Mouse (Mus musculus) R1 (cell line): ENCODE data around the gene Lrp6.

Experiments
- DNase-seq: peaks from one replicate; pipeline ENCODE4 v3.0.0-alpha.2; 2018; ENCODE audit warnings: low read depth, low spot score

Gene Lrp6

DNA sequence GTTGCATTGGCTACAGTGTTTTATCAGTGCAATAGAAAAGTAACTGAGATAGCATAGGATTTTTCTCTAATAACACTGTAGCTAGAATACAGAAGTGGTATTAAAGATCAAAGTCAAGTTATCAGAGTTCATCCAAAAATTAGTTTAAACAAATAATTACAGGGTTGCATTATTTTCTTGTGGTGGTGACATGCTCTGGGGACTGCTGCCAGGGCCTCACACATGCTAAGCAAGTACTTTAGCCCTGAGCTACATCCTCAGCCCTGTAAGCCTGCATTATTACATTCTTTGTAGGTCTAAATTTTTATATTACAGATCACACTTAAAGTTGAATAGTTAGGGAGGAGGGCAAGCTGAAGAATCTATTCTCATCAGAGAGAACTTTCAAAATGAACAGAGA lies 68.2 kb downstream of the Lrp6 start:
- DNase-seq, result no peak

DNA sequence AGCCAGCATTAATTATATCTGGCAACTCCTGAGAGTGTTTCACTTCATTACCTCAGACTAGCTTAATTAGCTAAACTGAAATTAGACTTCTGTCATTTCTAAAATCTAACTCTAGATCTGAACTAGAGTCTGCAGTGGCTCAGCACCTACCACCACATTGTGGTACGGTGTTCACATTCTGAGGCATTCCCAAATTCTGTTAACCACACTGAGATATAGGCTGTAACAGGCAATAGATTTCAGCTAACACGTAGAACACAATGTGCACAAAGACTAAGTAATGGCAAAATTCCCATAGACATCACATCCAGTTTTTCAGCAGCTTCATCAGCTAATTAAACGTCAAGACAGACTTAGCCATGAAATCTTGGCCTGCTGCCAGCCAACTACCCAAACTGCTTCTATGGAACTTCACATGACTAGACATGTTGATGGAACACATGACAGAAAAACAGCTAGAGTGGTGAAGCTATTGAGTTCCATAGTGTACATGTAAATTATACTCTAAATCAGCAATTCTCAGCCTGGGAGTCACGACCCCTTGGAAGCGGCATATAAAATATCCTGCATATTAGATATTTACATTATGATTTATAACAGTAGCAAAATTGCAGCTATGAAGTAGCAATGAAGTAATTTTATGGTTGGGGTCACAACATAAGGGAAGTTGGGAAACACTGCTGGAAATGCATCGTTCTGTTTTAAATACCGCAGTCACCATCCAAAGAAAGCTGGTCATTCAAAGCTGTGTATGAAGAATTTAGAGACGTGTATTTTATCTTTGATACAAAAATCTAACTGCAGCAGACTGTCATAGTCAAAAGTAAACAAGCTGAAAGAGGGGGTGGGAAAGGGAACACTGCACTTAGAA lies 71.7 kb downstream of the Lrp6 start:
- no peak for DNase-seq

- peak; percentile 75 for DNase-seq
Measured at GRCm38 (mm10) chr6:134489637-134490036, 77.1 kb downstream of the Lrp6 start.

GRCm38 (mm10) chr6:134489130-134489529 lies 77.6 kb downstream of the Lrp6 start:
- no peak for DNase-seq

- DNase-seq, result no peak
Measured at GRCm38 (mm10) chr6:134486318-134486717, 80.4 kb downstream of the Lrp6 start.

DNA sequence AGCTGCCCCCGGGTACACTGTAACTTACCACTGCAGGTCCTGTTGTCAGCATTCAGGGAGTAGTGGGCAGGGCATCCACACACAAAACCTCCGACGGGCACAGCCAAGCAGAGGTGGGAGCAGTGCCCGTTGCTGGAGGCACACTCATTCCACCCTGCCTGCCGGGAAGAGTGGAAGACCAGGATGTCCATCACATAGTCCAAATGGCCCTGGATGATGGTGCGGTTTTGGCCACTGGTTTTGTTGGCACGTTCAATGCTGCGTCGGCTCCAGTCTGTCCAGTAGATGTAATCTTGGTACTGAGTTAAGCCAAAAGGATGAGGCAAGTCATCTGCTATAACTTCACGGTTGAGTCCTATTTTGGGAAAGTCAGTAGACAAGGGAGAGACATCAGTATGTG lies 87.3 kb downstream of the Lrp6 start:
- DNase-seq, result no peak

DNA sequence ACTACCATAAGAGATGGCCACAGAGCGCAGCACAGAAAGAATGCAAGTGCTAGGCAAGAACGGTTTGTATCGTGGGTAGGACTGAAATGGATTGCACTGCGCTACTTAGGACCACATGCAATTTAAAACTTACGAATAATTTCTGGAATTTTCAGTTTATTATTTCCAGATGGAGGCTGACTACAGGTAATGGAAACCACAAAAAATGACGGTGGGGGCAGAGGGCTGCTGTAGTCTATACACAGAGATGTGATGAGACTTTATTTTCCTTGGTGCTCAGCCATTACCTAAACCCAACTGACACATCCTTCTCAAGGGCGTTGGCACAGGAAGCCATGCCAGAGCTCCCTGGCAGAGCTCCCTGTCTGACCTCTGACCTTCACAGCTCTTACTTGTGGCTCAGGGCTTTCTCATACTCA lies 93.6 kb downstream of the Lrp6 start:
- DNase-seq, result no peak

DNA sequence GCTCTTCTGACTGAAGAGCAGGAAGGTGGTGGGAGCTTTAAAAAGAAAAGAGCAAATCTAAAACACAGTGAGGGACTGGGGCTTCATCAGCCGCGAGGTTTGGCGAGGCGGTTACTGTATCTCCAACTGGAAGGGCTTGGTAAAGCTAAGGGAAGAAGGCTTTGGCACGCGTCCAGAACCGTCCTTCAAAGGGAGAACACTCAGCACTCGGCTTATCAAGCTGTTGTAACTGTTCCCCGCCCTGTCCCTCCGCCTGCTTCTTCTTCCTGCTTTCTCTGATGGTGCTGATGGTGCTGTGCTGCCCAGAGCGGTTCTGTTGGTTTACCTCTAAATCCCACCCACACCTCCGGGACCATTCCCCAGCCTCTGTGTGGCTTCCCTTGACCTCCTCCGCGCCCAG lies 95.9 kb downstream of the Lrp6 start:
- peak; percentile 59 for DNase-seq

- DNase-seq, result no peak
Measured at GRCm38 (mm10) chr6:134469297-134469696, 97.5 kb downstream of the Lrp6 start.

DNA sequence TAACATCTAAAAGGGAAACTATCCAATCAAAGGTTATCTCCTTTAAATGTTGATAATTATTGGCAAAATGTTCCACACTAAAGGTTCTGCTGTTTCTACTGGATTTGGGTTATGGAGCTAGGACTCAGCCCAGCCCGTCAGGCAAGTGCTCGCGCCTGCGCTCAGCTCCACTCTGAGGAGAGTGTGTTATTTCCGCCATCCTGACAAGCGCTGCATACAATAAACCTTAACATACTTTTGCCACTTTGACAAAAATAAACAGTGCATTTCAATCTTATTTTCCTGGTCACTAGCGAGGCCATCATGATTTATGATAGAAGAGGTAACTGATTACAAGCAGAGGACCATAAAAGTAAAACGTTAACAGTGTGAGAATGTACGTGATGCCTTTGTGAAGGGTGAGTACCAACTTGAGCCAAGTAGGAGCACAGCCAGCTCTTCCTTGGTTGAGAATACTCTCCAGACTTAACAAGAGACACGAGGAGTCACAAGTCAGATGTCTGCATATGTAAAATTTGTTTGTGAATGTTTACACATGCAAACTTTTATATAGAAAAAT lies 100.0 kb downstream of the Lrp6 start:
- no peak for DNase-seq

GRCm38 (mm10) chr6:134461175-134461574 lies 105.6 kb downstream of the Lrp6 start:
- no peak for DNase-seq

GRCm38 (mm10) chr6:134458376-134458775 lies 108.4 kb downstream of the Lrp6 start:
- no peak for DNase-seq

DNA sequence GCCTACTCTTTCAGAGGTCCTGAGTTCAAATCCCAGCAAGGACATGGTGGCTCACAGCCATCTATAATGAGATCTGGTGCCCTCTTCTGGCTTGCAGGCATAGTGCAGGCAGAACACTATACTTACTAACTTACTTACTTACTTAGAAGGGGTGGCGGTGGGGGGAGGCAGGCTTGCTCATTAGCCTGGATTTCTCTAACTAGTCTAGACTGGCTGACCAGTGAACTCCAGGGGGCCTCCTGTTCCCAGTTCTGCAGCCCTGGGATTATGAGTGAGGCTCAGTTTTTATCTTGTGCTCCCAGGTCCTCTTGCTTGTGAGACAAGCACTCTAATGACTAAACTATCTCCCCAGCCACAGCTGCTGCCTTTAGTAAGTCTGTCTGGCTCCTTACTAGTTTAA lies 112.7 kb downstream of the Lrp6 start:
- peak; percentile 60 for DNase-seq

GRCm38 (mm10) chr6:134450661-134451119 lies 116.1 kb downstream of the Lrp6 start:
- peak; percentile 54 for DNase-seq

- no peak for DNase-seq
Measured at GRCm38 (mm10) chr6:134449958-134450357, 116.8 kb downstream of the Lrp6 start.

- no peak for DNase-seq
Measured at GRCm38 (mm10) chr6:134448451-134448850, 118.3 kb downstream of the Lrp6 start.

GRCm38 (mm10) chr6:134443925-134444324 lies 122.8 kb downstream of the Lrp6 start:
- no peak for DNase-seq

- DNase-seq, result peak; percentile 34
Measured at GRCm38 (mm10) chr6:134443198-134443904, 123.4 kb downstream of the Lrp6 start.

DNA sequence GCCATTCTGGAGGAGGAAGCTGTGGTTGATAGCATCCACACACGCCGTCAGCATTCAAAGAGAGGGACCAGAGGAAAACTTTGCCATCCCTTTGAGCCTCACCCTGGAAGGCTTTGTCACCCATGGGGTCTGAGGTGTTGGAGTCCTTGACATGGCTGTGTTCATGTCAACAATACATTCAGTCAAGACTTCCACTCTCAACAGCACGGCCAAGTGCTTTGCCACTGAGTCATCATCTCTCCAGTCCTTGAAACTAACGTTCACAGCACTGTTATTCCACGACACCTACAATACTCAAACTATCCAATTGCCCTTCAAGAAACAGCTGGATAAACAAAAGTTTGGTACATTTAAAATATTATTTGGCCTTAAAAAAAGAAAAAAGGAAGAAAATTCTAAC lies 124.5 kb downstream of the Lrp6 start:
- DNase-seq, result no peak

- no peak for DNase-seq
Measured at GRCm38 (mm10) chr6:134441716-134442115, 125.0 kb downstream of the Lrp6 start.

- DNase-seq, result no peak
Measured at GRCm38 (mm10) chr6:134440023-134440422, 126.7 kb downstream of the Lrp6 start.

DNA sequence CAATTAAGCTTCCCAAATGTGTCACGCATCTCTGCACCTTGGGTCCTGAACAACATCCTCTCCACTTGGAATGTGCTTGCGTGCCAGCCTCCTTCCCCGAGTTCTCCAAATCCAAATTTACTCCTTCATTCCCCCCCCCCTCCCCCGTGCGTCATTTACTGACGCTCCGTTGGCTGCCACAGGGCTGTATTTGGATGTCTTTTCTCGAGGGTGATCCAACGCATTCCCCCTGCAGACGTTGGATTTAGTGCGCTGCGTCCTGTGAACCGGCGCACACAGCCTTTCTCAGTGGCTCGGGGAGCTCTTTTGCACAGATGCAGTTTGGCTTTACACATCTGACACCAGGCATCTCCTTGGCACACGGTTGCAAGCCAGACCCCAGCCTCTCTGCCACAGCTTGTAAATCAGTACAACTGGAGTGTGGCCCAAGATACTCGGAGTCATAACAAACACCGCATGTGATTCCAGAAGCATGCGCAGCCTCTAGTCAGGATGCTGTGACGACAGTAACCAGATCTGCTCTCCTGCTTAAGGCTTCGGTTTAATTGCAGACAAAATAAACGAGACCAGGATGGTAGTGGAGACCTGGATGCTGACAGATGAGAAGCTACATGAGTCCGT lies 127.3 kb downstream of the Lrp6 start:
- DNase-seq, result peak; percentile 39
